Mouse (Mus musculus) bone marrow, adult 2 months (tissue): ENCODE data around the gene Fgf15.

Source experiments
- CTCF ChIP-seq: fragments of 200-500 bp; IDR thresholded peaks from 2 replicates; pipeline ENCODE4 v1.5.1; 2011; ENCODE audit warnings: low read length, control low read depth; ENCODE audit not compliant: control insufficient read depth, insufficient read depth
- POLR2A ChIP-seq: fragments of 200-500 bp; IDR thresholded peaks from 2 replicates; pipeline ENCODE4 v1.6.1; 2011; ENCODE audit warnings: low read depth, mild to moderate bottlenecking, control low read depth, low read length, borderline replicate concordance; ENCODE audit not compliant: control insufficient read depth

DNA sequence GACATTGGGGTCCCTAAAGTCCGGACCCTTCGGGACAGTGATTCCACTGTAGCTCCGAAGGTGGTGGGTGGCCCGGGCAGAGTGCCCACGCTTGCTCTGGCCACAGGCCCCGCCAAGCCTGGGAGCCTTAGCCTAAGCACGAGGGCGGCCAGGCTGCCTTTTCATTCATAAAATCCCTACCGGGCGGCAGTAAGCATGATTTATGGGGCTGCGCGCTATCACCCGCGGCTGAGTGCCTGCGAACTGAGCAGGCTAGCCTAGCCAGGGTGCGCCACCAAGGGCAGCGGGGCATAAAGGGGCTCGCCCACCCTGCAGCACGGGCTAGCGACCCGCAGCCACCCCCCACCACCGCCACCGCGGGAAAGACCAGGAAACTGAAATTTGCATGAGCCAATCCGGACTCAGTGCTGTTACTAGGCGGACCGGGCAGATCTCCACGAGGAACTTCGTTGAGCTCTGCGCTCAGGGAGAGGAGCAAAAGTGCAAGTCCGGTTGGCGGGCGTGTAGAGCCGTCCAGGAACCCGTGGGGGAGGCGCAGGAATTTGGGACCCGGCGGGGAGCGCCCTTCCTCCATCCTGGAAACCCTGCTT lies 45.0 kb downstream of the Fgf15 start:
- no peak for TF ChIP-seq CTCF
- no peak for TF ChIP-seq POLR2A
